ENCODE assay signal across 21 mouse cellular contexts in the genomic region with DNA sequence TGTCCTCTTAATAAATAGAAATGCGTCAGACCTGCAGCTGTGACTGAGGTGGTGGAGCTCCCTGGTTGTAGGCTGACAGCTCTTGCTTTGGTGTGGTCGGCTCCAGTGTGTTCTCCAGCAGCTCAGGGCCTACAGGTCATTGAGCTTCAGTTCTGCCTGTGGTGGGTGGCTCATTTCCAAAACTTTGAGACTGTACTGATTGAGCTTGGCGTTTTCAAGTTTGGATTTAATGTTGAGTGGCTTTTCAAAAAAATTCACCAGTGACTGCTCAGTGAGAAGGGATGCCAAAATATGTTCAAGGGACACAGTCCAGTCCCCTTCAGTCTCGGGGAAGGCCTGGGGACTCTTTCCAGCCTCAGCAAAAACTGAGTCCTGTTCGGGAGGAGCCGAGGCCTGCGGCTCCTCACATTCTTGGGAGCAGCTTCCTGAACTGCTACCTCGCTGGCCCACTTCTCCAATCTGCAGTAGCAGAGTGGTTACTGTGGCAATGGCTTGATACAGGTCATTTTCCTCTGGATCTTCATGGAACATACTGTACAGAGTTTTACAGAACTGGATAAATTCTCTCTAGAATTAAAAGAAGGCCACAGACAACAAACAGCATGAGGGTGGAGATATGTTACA. TPM values are rescaled to one million over a fixed set of nuclear protein-coding genes. Genes with fewer than 3 reads are reported as not detected.
DNase-seq lines count a peak whose midpoint lies in the region; ATAC-seq and TF ChIP-seq lines count a peak whose summit lies in the region.
"Had no signal": no experiment of that assay in that cellular context is flagged by ENCODE, and none has a peak within 500 bp of the region (broad histone marks: within the 10 kb centered on the region; RNA-seq: fewer than 3 reads in every experiment).

No protein-coding gene starts in this region.

- no peak for TF ChIP-seq CTCF in liver, postnatal 0 days (IDR thresholded peaks at IDR 0.05; ENCODE audit: low read depth)
- no peak for TF ChIP-seq CTCF in CH12.LX (conservative IDR thresholded peaks at IDR 0.05 in 1 of 2, IDR thresholded peaks at IDR 0.05 in 1 of 2; ENCODE audit: low read depth in 2 of 2, low read length in 2 of 2)
- TF ChIP-seq CTCF in MEL (IDR thresholded peaks at IDR 0.05 in 2 of 3, conservative IDR thresholded peaks at IDR 0.05 in 1 of 3; ENCODE audit: control insufficient read depth in 1 of 3, insufficient read depth in 1 of 3, low read depth in 2 of 3, low read length in 3 of 3, poor library complexity in 1 of 3, severe bottlenecking in 1 of 3): no peak

- 60% methylated on average over 8 of the region's 8 CpGs for WGBS in liver, embryonic 12.5 days (ENCODE audit: insufficient replicate concordance)
- 64% methylated on average over 8 of the region's 8 CpGs for WGBS in liver, postnatal 0 days (ENCODE audit: insufficient replicate concordance)

- peak; percentile 15; the same call in 1 of the 2 replicates for TF ChIP-seq POLR2A in CH12.LX (IDR thresholded peaks at IDR 0.05; ENCODE audit: low read depth, low read length)
- TF ChIP-seq POLR2A in MEL (IDR thresholded peaks at IDR 0.05; ENCODE audit: control insufficient read depth in 1 of 2, insufficient read depth in 1 of 2, low read depth in 1 of 2, low read length in 2 of 2, poor library complexity in 1 of 2): peak in 1 of 2 experiments; percentile 39; a peak in 1 of 4 replicates

- H3K27ac ChIP-seq in liver, embryonic 12.5 days: 0 out of 2 replicates have a peak overlapping the region, but pooled peaks have one; percentile 12
- no peak overlapping the region for H3K27ac ChIP-seq in liver, postnatal 0 days (ENCODE audit: low read depth)
- H3K27ac ChIP-seq in CH12.LX (ENCODE audit: insufficient read depth, low read depth): no peak overlapping the region
- H3K27ac ChIP-seq in MEL (ENCODE audit: control insufficient read depth, low read depth, low read length): no peak overlapping the region
- H3K27ac ChIP-seq: embryonic facial prominence, embryonic 13.5 days; forebrain, embryonic 12.5 days; heart, adult 2 months; hindbrain, embryonic 15.5 days had no signal

- dilution Hi-C loops in CH12.LX (cut with MboI; ENCODE audit: extremely low pct_ligation_motif_present, extremely low pct_unique_long_range_greater_than_20kb, low sequenced_read_pairs): no loop called here

- intact Hi-C loops in gastrocnemius, postnatal 14 days (cut with DNase I; ENCODE audit: low total_unique reads): no loop called here

- H3K4me1 ChIP-seq in liver, embryonic 12.5 days: peaks cover 30% of the 10 kb centered on the region
- peaks cover 12% of the 10 kb centered on the region for H3K4me1 ChIP-seq in liver, postnatal 0 days (ENCODE audit: insufficient read depth)
- H3K4me1 ChIP-seq in CH12.LX (ENCODE audit: control insufficient read depth in 1 of 2, insufficient read depth in 2 of 2): peaks cover 2 to 19% of the 10 kb centered on the region in 2 experiments; a peak in 2 of 4 replicates
- peaks cover 2 to 14% of the 10 kb centered on the region in 2 experiments; a peak in 1 of 4 replicates for H3K4me1 ChIP-seq in MEL (ENCODE audit: control insufficient read depth in 1 of 2, insufficient read depth in 2 of 2, low read length in 2 of 2)

- TF ChIP-seq EP300 in liver, postnatal 0 days (IDR thresholded peaks at IDR 0.05; ENCODE audit: low read depth): no peak
- TF ChIP-seq EP300 in CH12.LX (IDR thresholded peaks at IDR 0.05; ENCODE audit: low read length): no peak
- TF ChIP-seq EP300 in MEL (IDR thresholded peaks at IDR 0.05; ENCODE audit: low read depth in 1 of 2, low read length in 2 of 2): no peak

- TF ChIP-seq RAD21 in CH12.LX (IDR thresholded peaks at IDR 0.05; ENCODE audit: low read depth, low read length) (no peak), MEL (IDR thresholded peaks at IDR 0.05; ENCODE audit: low read depth, low read length) (no peak)

- H3K27me3 ChIP-seq in liver, embryonic 12.5 days (replicated peaks): no peaks in the 10 kb centered on the region
- no peaks in the 10 kb centered on the region for H3K27me3 ChIP-seq in liver, postnatal 0 days (ENCODE audit: insufficient read depth, low read length)
- no peaks in the 10 kb centered on the region for H3K27me3 ChIP-seq in CH12.LX (replicated peaks)
- no peaks in the 10 kb centered on the region for H3K27me3 ChIP-seq in MEL (ENCODE audit: control insufficient read depth in 1 of 2, insufficient read depth in 2 of 2, low read length in 2 of 2)
- H3K27me3 ChIP-seq: embryonic facial prominence, embryonic 13.5 days; forebrain, embryonic 12.5 days; heart, embryonic 12.5 days; hindbrain, embryonic 15.5 days had no signal

- H3K4me3 ChIP-seq in liver, embryonic 12.5 days: no peak overlapping the region
- no peak overlapping the region for H3K4me3 ChIP-seq in liver, postnatal 0 days (ENCODE audit: low read depth, low read length)
- H3K4me3 ChIP-seq in CH12.LX (replicated peaks in 1 of 3; ENCODE audit: low read depth in 2 of 3, low read length in 2 of 3, poor library complexity in 1 of 3): no peak overlapping the region
- no peak overlapping the region for H3K4me3 ChIP-seq in MEL (ENCODE audit: control insufficient read depth in 1 of 2, insufficient read depth in 1 of 2, low read depth in 2 of 2, low read length in 2 of 2)
- H3K4me3 ChIP-seq: embryonic facial prominence, embryonic 13.5 days; forebrain, embryonic 12.5 days; heart, adult 2 months; heart, embryonic 12.5 days; hindbrain, embryonic 15.5 days had no signal

- peaks cover 73% of the 10 kb centered on the region for H3K36me3 ChIP-seq in liver, embryonic 12.5 days
- H3K36me3 ChIP-seq in liver, postnatal 0 days (replicated peaks; ENCODE audit: insufficient read depth, low read length): peaks cover 73% of the 10 kb centered on the region
- H3K36me3 ChIP-seq in CH12.LX (replicated peaks in 1 of 2; ENCODE audit: control insufficient read depth in 1 of 2, insufficient read depth in 1 of 2, low read length in 1 of 2): peaks cover 44 to 75% of the 10 kb centered on the region in 2 experiments
- H3K36me3 ChIP-seq in MEL (ENCODE audit: control insufficient read depth in 1 of 2, insufficient read depth in 2 of 2, low read length in 2 of 2): peaks cover 24 to 26% of the 10 kb centered on the region in 2 experiments

- H3K4me2 ChIP-seq in liver, embryonic 12.5 days: no peak overlapping the region
- H3K4me2 ChIP-seq in liver, postnatal 0 days (ENCODE audit: low read depth, low read length): no peak overlapping the region
- H3K4me2 ChIP-seq in CH12.LX (ENCODE audit: insufficient read depth, low read depth, poor library complexity, severe bottlenecking): no peak overlapping the region
- H3K4me2 ChIP-seq: embryonic facial prominence, embryonic 13.5 days; forebrain, embryonic 12.5 days; heart, embryonic 12.5 days; hindbrain, embryonic 15.5 days had no signal

- no peak for ATAC-seq in liver, embryonic 12.5 days
- no peak for ATAC-seq in liver, postnatal 0 days
- ATAC-seq: CD4-positive, CD25-positive, alpha-beta regulatory T cell, adult 4 months; forebrain, embryonic 16.5 days; inflammation-experienced regulatory T-cells, adult 6 months had no signal

- H3K79me2 ChIP-seq in CH12.LX (replicated peaks; ENCODE audit: control insufficient read depth, extremely low read depth, insufficient read depth, poor library complexity, severe bottlenecking) (peaks cover 27% of the 10 kb centered on the region), MEL (ENCODE audit: control insufficient read depth, insufficient read depth, low read length, poor library complexity) (peaks cover 25% of the 10 kb centered on the region)

- H3K9me3 ChIP-seq in liver, embryonic 12.5 days (replicated peaks): no peaks in the 10 kb centered on the region
- H3K9me3 ChIP-seq in liver, postnatal 0 days (ENCODE audit: low read length): no peaks in the 10 kb centered on the region
- H3K9me3 ChIP-seq in CH12.LX (replicated peaks; ENCODE audit: low read length): no peaks in the 10 kb centered on the region
- no peaks in the 10 kb centered on the region for H3K9me3 ChIP-seq in MEL (replicated peaks; ENCODE audit: insufficient read depth, low read length)
- H3K9me3 ChIP-seq: embryonic facial prominence, embryonic 13.5 days; forebrain, embryonic 12.5 days; heart, embryonic 12.5 days; hindbrain, embryonic 15.5 days had no signal

- in situ Hi-C loops in CH12.LX (cut with MboI; ENCODE audit: low pct_ligation_motif_present, low pct_unique_long_range_greater_than_20kb, low sequenced_read_pairs): no loop called here

- H3K9ac ChIP-seq in liver, embryonic 12.5 days: no peak overlapping the region
- H3K9ac ChIP-seq in liver, postnatal 0 days (replicated peaks): no peak overlapping the region
- H3K9ac ChIP-seq in CH12.LX (ENCODE audit: insufficient read depth, low read depth): no peak overlapping the region
- no peak overlapping the region for H3K9ac ChIP-seq in MEL (ENCODE audit: control insufficient read depth, low read depth, low read length, poor library complexity, severe bottlenecking)
- H3K9ac ChIP-seq: embryonic facial prominence, embryonic 13.5 days; forebrain, embryonic 12.5 days; heart, embryonic 12.5 days; hindbrain, embryonic 15.5 days had no signal

- DNase-seq in liver, postnatal 0 days: no peak
- DNase-seq in CH12.LX (ENCODE audit: extremely low read depth) (no peak), MEL (ENCODE audit: low read depth, low spot score) (peak; percentile 34)
- DNase-seq in gastrocnemius, postnatal 14 days: no peak
- no peak for DNase-seq in cerebellum, postnatal 10 days
- DNase-seq: adrenal gland, postnatal 10 days; B cell, adult 2 months; cerebellum, adult 11-12 months; cerebellum, adult 9-10 months; cerebellum, postnatal 36 days; gastrocnemius, postnatal 10 days; heart, adult 2 months; heart, postnatal 36 days had no signal

TF ChIP-seq in CH12.LX, 34 proteins besides CTCF, POLR2A, EP300 and RAD21 (continues in another document):
- TF ChIP-seq TBP (conservative IDR thresholded peaks at IDR 0.05; ENCODE audit: low read depth, low read length) (no peak), IRF4 (IDR thresholded peaks at IDR 0.05; ENCODE audit: low read depth, low read length) (no peak), NRF1 (IDR thresholded peaks at IDR 0.05; ENCODE audit: low read depth, low read length) (no peak)

TF ChIP-seq in MEL, 35 proteins besides CTCF, POLR2A, EP300 and RAD21:
- TF ChIP-seq ZMIZ1 (IDR thresholded peaks at IDR 0.05; ENCODE audit: low read depth, low read length) (peak; percentile 59; the same call in 1 of the 2 replicates), CHD2 (IDR thresholded peaks at IDR 0.05; ENCODE audit: low read length) (no peak), POLR2AphosphoS2 (IDR thresholded peaks at IDR 0.05; ENCODE audit: low read length) (peak; percentile 54)

RNA-seq across cellular contexts. Expression of gene Rpl31, which starts 4.7 kb away (rescaled TPM):
- polyA plus RNA-seq in liver, embryonic 12.5 days (2016; fragmentation: Nextera tagmentation; extraction: Ambion mirVana): 511 and 538 TPM in 2 replicates
- polyA plus RNA-seq in liver, postnatal 0 days (2015; fragmentation: Nextera tagmentation; extraction: Ambion mirVana): 306 and 334 TPM in 2 replicates
- total RNA-seq in CH12.LX (2012; rRNA removed) (1,766 and 2,121 TPM in 2 replicates), CH12.LX (2014; rRNA removed) (1,044 and 1,145 TPM in 2 replicates), MEL (2012; rRNA removed) (2,001 and 2,111 TPM in 2 replicates)
- polyA plus RNA-seq in CH12.LX (2012; ENCODE audit: insufficient read length, low read depth) (795 and 949 TPM in 2 replicates), MEL (2012; ENCODE audit: insufficient read depth in 1 of 2, insufficient read length in 2 of 2, low read depth in 1 of 2, low replicate concordance in 2 of 2, missing spikeins in 1 of 2) (100 to 1,000 TPM in 1 of 2 experiments, not detected in 1; 848 TPM)
- total RNA-seq in gastrocnemius, postnatal 14 days (2021): 100 to 1,000 TPM; 642 to 745 TPM
